Mouse (Mus musculus) 416B (cell line): ENCODE data around the gene Gm26620.

ENCODE experiments used
- DNase-seq: peaks from one replicate; pipeline ENCODE4 v3.0.0; 2011; ENCODE audit warnings: low read depth

The Gm26620 gene

DNA sequence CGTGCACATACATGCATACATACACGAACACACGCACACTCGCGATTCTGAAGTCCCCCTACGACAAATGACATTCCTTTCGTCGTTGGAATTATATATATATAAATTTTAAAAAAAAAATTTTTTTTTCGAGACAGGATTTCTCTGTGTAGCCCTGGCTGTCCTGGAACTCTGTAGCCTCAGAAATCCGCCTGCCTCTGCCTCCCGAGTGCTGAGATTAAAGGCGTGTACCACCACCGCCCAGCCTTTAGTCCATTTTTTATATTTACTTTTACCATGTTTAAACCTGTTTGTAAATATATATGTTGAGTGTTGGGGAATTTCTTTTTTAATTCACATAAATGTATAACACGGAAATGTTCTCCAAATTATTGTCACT, 16.0 kb upstream of the Gm26620 start:
- no peak for DNase-seq

DNA sequence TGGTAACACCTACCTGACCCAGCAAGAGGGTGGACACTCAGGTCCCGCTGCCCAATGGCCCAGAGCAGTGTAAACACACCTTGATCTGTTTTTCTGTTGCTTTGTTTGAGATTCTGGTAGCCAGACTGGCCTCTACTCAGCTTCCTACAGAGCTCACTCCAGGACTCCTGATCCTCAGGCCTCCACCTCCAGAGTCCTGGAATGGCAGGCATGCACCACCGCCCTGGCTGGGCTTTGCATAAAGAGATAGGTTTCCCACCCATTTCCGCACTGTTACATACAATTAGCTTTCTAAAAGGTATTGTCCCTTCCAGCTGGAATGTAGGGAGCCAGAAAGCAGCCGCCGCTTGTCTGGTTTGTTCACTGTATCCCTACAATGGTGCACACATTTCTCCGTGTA, 13.5 kb upstream of the Gm26620 start:
- no peak for DNase-seq

DNA sequence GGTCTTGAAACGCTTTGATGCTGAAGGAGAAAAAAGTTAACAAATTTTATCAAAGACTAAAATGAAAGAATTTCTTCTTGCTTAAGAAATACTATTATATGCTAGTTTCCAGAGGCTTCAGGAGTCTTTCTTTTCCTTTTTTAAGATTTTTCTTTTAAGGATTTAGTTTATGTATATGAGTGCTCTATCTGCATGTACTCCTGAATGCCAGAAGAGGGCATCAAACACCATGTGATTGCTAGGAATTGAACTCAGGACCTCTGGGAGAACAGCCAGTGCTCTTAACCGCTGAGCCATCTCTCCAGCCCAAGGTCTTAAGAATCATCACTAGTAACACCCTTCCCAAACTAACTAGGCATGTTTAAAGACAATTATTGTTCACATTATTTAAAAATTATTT, 12.9 kb upstream of the Gm26620 start:
- peak; percentile 44 for DNase-seq

DNA sequence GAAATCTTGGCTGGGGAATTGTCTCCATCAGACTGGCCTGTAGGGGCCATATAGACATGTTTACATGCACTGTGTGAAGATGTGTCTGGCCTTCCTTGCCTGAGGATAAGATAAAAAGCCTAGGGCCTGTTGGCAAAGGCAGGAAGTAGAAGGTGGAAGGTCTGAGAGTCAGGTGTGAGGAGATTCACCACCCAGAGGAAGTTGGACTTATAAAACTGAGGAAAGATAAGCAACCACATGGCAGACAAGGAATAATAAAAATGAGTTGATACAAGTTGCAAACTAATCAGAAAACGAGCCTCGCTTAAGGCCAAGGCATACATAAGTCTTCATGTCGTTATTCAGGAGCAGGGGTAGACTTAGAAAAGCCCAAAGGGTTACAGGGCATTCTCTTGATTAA, 9.2 kb upstream of the Gm26620 start:
- no peak for DNase-seq

DNA sequence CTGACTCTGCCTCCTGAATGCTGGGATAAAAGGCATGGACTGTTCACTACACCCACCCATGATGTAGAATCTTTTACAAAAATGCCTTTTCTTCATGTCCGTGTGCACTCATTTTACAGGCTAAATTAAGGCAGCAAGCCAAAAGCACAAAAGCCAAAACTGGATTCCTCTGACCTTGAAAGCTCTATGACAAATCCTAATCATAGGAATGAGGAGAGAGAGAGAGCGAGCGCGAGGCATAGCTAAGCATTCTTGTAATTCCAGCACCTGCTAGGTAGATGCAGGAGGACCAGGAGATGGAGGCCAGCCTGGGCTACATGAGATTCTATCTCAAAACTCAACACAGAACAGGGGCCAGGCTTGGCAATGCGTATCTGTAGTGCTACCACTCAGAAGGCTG, 8.0 kb upstream of the Gm26620 start:
- no peak for DNase-seq

DNA sequence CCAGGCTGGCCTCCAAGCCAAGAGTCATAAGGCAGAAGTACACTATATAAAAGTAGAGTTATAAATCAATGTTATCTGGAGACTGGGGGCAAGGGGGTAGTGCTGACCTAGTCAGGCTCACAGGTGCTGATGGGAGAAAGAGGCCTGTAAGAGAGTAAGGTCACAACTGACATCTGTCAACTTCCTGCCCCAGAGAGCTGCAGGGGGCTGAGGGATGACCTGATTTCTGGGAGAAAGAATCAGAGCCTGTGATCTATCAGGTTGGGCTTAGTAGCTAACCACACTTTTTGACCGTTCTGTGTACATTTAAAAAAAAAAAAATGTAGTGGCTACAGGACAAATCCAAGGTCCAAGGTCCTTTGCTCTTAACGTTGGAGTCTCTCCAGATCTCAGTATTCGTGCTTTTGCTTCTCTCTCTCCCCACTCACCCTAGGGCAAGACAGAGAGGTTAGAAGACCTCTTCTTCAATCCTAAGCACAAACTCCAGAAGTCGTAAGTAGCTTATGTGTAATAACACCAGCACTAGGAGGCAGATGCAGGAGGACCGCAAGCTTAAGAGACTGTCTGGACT, 1.9 kb upstream of the Gm26620 start:
- no peak for DNase-seq

DNA sequence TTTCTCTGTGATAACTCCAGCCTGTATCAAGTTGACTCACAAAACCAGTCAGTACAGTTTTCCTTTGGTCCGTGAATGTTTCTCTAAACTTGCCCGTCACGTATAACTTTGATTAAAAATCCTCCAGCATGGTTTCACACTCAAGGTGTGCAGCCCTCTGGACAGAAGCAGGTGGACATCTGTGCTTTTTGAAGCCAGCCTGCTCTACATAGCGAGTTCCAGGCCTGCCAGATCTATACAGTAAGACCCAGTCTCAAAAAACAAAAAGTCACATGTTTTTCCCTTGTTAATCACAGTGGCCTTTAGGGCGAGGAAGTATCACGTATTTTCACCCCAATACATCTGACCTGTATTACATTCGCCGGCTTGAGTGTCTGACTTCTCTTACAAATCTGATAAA, 475 bp upstream of the Gm26620 start:
- DNase-seq: no peak

DNA sequence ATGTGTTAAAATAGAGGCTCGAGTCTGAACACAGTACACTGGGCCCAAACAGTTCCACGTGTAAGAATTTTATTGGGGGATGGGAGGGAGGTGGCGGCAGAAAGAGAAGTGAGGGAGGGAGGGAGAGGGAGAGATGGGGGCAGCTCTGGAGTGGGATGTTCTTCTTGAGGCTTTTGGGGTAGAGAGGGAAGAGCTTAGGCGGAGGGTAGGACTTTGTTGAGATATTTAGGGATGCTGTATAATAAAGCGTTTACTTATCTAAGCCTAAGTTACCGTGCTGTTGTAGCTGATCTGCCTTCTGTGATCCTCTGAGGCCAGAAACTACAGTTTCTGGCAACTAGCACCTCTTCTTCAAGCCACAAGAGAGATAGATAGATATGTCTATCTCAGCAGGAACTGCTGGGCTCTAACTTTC, 1.2 kb downstream of the Gm26620 start:
- peak; percentile 54 for DNase-seq

DNA sequence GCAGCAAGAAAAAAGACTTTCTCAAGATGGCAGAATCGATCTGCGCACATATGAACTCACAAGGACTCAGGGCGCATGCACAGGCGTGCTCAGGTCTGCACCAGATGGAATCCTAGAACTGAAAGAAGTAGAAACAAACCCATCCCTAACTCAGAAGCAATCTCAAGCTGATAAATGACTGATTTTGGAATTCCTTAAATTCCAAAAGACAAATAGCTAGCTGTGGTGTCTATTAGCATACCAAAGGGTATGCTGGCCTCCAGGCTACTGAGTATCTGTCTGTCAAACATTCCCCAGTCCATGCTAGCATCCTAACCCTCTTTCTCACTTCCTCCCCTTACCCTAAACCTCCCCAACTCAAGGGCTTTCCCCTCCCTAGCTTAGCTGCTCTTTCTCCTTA, 4.4 kb downstream of the Gm26620 start:
- no peak for DNase-seq

DNA sequence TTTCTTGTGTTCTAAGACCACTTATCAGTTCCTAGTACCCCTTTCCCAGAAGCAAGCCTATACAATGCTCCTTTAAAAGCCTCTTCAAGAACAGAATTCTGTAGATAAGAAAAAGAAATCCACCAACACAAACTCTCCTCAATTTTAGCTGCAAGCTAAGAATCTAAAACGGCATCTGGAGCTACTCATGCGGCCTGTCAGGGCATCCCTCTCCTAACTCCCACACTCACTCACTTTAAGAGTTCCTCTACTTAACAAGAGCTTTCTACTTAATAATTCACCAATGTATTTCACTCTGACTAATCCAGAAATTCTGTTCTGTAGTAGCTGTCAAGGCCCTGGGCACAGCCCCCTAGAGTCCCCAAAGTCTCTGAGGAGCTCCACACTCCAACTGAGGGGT, 6.8 kb downstream of the Gm26620 start:
- DNase-seq: no peak

DNA sequence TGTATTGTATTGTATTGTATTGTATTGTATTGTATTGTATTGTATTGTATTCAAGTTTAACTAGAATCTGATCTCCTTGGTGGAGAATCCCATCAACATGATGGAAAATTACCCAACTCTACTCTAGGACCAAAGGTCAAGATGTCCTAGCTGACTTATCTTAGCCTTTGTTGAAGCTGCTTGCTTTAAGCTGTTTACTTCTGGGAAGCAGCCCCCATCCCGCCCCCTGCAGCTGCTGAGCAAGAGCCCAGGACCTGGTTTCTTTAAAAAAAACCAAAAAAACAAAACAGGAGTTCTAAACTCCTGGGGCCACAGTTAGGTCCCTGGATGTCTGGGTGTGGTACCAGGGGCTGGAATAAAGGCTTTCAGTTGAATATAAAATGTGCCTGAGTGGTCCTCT, 7.4 kb downstream of the Gm26620 start:
- DNase-seq: no peak

DNA sequence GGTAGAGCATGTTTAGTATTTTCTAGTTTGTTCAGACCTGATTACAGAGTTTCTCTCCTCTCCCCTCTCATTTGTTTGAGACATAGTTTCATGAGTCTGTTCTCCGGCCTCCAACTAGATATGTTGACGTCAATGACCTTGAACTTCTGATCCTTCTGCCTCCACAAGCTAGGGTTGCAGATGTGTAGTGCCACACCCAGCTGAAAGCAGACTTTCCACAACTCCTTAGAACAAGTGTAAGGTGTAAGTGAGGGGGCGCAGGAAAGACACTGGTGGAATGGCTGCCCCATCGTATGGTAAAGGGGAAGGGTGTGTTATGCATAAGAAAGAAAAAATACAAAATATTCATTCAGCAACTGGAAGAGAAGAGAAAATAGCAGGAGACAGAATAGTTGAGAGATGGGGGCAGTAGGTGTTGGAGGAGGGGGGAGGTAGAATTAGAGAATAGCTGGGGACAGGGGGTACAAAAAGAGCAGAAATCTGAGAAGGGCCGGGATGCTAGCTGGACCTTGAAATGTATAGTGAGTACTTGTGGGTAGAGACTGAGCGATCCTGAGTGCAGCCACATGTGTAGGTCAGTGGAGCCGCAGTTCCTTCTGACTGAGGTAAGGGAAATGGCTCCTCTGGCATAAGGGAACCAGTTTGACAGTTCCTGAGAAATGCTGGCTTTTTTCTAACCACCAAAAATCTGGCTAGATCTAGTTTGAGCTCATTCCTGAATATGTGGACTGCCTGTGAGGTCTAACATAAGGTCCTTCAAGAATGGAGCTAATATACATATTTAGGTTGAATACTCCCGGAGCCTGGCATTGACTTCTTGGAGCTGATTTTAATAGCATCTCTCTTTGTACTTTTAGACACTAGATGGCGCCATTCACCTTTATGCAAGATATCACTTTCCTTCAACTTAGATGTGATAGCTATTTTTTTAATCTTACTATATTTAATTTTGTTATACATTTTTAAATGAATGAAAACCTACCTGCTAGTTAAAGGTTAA, 10.0 kb downstream of the Gm26620 start:
- DNase-seq: peak; percentile 85

DNA sequence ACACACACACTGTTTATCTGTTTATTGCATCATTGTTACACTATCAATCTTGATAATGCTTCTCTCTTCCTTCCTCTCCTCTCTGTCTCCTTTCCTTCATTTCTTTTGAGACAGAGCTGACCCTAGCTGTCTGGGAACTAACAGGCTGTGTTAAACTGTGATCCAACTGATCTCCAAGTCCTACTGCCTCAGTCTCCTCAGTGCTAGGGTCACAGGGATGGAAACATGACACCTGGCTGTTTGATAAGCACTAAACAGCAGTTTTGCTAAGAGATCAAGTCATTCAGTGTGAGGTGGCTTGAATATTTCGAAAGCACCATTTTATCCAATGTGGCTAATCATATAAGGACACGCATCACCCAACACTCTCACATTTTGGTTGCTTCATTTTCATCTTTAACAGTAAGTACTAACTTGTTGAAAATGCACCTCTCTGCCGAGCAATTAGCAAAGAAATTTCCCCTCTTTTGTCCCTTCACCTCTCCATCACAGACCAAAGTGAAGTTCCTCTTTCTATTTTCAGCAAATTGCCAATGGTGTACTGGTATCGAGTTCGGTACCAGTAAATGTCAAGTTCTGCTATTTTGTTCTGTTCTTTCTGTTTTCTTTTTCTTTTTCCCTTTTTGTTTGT, 11.9 kb downstream of the Gm26620 start:
- peak; percentile 71 for DNase-seq

DNA sequence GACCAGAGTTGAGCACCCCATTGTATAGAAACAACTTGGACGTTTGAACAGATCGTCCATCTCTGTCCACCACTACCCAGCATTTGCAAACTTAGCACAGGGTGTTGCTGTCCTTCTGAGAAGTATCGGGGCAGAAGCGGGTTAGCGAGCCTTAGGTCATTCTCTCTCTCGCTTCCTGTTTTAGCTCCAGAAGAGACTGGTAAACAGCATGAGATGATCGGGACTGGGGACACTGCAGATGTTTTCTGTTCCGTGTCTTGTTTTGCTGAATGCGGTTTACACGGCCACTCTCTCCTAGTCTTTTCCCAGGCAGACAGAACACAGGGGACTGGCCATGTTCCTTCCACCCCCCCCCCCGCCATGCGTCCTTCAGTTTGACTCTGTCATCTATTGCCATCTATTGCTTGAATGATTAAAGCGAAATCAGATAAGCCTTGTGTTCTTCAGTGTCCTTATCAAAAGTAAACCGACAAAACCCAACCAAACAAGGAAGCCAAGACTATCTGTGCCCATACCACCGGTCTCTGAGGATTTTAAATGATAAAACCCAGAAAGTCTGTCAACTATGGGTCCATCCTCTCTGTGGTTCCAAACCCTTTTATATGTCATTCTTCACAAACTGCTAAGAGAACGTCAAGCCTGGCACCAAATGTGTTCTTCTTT, 13.7 kb downstream of the Gm26620 start:
- no peak for DNase-seq

DNA sequence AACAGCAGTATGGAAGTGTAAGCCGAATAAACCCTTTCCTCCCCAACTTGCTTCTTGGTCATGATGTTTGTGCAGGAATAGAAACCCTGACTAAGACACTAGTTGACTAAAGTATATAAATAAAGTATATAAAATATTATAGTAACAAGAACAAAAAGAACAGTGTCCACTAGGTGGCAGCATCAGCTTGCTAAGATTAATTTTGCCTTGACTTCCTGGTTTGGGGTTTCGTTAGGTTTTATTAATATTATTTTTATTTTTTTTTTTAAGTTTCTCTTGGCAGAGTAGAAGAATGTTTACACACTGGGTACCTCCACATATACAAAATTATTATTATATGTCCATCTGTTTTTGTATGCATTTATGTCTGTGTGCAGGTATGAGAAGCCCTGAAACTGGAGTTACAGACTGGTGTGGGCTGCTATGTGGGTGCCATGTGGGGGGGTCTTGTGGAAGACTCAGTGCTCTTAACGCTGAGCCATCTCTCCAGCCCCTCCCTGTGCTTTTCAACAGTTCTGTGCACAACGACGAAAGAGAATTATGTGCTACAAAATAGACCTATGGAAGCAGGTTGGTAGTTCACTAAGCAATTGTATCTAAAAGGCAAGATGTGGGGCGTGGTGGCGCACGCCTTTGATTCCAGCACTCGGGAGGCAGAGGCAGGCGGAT, 16.1 kb downstream of the Gm26620 start:
- peak; percentile 85 for DNase-seq

DNA sequence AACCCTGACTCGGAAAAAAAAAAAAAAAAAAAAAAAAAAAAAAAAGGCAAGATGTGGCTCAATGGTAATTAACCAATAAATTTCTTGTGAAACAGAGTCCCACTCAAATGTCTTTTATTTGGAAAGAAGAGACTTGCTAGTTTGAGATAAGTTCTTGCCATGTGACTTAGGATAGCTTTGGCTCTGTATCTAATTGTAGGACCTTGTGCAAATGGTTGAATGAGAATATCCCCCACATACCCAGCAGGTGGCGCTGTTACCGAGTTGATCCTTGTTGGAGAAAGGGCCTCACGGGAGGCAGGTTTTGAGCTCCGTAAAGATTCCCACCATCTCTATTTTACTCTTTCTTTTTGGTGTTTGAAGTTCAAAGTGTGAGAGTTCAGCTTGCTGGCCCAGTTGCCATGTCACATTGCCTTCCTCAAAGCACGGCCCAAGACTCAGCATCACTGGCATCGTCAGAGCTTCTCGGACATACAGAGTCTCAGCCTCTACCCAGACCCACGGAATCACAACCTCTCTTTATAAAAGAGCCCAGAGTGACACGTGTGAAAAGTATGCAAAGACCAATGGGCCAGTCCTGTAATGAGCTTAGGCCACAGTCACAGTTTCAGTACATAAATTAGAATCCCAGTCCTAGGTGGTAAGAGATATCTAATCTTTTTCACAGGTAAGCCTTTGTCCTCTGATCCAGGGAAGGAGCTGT, 16.8 kb downstream of the Gm26620 start:
- peak; percentile 91 for DNase-seq

DNA sequence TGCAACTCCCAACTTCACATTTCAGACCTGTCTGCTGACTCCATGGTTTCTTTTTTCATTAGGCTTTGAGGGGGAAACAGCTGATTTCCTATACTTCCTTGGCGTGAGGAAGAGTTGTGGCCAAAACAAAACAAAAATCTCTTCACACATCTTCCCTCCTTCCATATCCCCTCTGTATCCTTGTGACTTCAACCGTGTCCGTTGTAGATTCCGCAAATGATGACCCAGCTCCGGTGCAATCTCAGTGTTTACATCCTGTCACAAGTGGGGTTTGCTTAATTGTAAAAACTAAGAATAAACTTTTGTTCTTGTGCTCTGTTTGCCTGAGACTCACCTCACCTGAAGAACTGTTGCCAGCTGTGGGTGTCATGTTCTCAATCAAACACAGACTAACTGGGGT, 18.6 kb downstream of the Gm26620 start:
- no peak for DNase-seq

DNA sequence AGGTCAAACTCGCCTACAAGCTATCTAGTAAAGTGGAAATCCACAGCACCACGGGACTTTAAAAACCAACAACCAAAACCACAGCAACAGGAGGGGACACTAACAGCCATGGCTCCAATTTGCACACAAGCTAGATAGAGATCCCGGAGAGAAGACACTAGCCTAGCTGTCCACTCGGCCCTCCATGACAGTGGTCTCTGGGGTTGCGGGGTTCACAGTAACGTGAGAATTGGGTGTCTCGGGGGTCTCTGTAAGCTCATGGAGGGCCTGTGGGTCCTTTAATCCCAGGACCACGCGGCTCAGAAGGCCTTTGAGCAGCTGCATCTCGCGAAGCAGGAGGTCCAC, 22.2 kb downstream of the Gm26620 start:
- no peak for DNase-seq

DNA sequence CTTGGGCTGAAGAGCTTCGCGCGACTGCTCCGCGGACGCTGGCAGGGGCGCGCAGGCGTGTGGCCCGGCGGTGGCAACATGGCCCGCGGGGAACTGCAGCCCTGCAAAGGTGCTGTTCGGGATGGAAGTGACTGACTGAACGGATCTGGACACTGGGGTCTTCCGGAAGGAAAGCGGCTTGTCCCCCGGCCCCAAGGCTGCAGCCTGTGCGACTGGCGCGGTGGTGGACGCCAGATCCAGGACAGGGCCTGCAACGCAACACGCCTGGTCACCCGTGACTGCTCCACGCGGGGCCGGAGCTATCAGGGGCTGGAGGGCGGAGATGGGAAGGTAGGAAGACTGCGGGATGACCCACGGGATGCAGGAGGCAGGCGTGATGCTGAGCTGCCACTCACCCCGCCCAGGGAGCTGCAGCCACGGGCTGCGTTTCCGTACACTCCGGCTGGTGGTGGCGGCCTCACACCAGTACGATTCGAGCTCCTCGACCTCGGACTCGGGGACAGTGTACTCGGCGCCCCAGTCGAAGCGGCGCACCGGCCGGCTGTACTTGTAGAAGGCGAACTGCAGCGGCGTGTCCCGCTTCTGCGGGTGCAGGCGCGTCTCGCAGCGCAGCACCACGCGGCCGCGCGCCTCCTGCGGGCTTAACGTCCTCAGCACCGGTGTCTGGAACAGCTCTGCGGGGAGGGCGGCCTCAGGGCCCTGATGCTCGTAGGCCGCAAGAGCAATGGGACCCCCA, 22.8 kb downstream of the Gm26620 start:
- DNase-seq: no peak

DNA sequence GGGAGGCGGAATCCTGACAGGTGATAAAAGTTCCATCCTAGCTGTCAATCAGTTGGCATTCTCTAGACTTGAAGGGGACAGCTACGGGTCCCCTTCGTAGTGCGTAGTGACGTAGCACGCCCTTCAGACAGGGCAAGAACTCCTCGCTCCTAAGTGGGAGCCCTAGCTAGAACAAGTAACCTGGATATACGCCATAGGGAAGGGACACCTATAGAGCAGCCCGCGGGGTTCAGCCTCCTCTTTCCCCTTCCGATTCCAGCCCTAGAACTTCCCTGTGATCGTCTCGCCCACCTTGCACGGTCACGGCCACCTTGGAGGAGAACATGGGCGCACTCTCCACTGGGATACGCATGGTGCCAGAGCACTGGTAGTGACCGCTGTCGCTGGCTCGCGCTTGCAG, 23.5 kb downstream of the Gm26620 start:
- DNase-seq: no peak
